Comparison of ENCODE assay signal across 8 mouse cellular contexts in genomic region chr9:15709599-15710381, GRCm38 (mm10). TPM values are rescaled to one million over a fixed set of nuclear protein-coding genes. Genes with fewer than 3 reads are reported as not detected.
DNase-seq lines count a peak whose midpoint lies in the region; ATAC-seq and TF ChIP-seq lines count a peak whose summit lies in the region.

TSS of gene Slc36a4 (plus strand) at chr9:15709738.

- H3K9ac ChIP-seq in forebrain, embryonic 11.5 days (ENCODE audit: low read length), result peak within 1 kb of the TSS; percentile 78
- H3K9ac ChIP-seq in heart, embryonic 16.5 days (ENCODE audit: low read length), result peak within 1 kb of the TSS; percentile 90
- peak within 1 kb of the TSS; percentile 40; the same call in 1 of the 2 replicates for H3K9ac ChIP-seq in liver, embryonic 14.5 days (replicated peaks)
- peak within 1 kb of the TSS; percentile 68 for H3K9ac ChIP-seq in stomach, embryonic 15.5 days

- H3K4me2 ChIP-seq in forebrain, embryonic 11.5 days (ENCODE audit: low read depth, low read length, severe bottlenecking), result peak within 1 kb of the TSS; percentile 83
- H3K4me2 ChIP-seq in heart, embryonic 16.5 days (ENCODE audit: low read depth, low read length), result peak within 1 kb of the TSS; percentile 93
- peak within 1 kb of the TSS; percentile 66 for H3K4me2 ChIP-seq in liver, embryonic 14.5 days (ENCODE audit: low read depth)
- H3K4me2 ChIP-seq in stomach, embryonic 15.5 days, result peak within 1 kb of the TSS; percentile 85

- H3K4me3 ChIP-seq in forebrain, embryonic 11.5 days (ENCODE audit: low read depth, low read length), result peak within 1 kb of the TSS; percentile 73
- H3K4me3 ChIP-seq in heart, embryonic 16.5 days (ENCODE audit: low read length), result peak within 1 kb of the TSS; percentile 85
- H3K4me3 ChIP-seq in liver, embryonic 14.5 days (ENCODE audit: insufficient read depth in 1 of 2, low read depth in 2 of 2, low read length in 2 of 2), result peak within 1 kb of the TSS; percentile 55 to 63
- peak within 1 kb of the TSS; percentile 71 for H3K4me3 ChIP-seq in stomach, embryonic 15.5 days (replicated peaks)

- DNase-seq in A20 (ENCODE audit: low read depth, low spot score), result peak; percentile 85
- peak; percentile 90 for DNase-seq in brain, adult 2 months (ENCODE audit: low read depth, low spot score)
- DNase-seq in forebrain, embryonic 11.5 days (ENCODE audit: low spot score), result peak; percentile 87
- peak; percentile 81 to 88 for DNase-seq in kidney, postnatal 36 days
- peak in 2 of 3 experiments; percentile 9 for DNase-seq in liver, embryonic 14.5 days (ENCODE audit: low read depth in 3 of 3, low spot score in 3 of 3)
- peak; percentile 79 for DNase-seq in neural tube, embryonic 10.5 days (ENCODE audit: extremely low spot score, low spot score)

- no peaks in the 10 kb centered on the region for H3K9me3 ChIP-seq in forebrain, embryonic 11.5 days (ENCODE audit: control insufficient read depth, low read length)
- no peaks in the 10 kb centered on the region for H3K9me3 ChIP-seq in heart, embryonic 16.5 days (replicated peaks; ENCODE audit: control insufficient read depth, low read length)
- H3K9me3 ChIP-seq in liver, embryonic 14.5 days (ENCODE audit: control insufficient read depth, low read length), result no peaks in the 10 kb centered on the region
- no peaks in the 10 kb centered on the region for H3K9me3 ChIP-seq in stomach, embryonic 15.5 days

- WGBS in forebrain, embryonic 11.5 days, result under 1% methylated on average over 68 of the region's 75 CpGs
- WGBS in heart, embryonic 16.5 days, result 0% methylated on average over 53 of the region's 75 CpGs
- WGBS in liver, embryonic 14.5 days (ENCODE audit: insufficient replicate concordance), result 1% methylated on average over 69 of the region's 75 CpGs
- under 1% methylated on average over 75 of the region's 75 CpGs for WGBS in stomach, embryonic 15.5 days

- TF ChIP-seq EP300 in liver, embryonic 14.5 days (IDR thresholded peaks at IDR 0.05; ENCODE audit: low read depth), result no peak

- peaks cover 4% of the 10 kb centered on the region; the same call in 1 of the 2 replicates for H3K27me3 ChIP-seq in forebrain, embryonic 11.5 days (ENCODE audit: control insufficient read depth, insufficient read depth, low read length)
- no peaks in the 10 kb centered on the region for H3K27me3 ChIP-seq in heart, embryonic 16.5 days (ENCODE audit: control insufficient read depth, insufficient read depth, low read length)
- no peaks in the 10 kb centered on the region; the same call in 1 of the 2 replicates for H3K27me3 ChIP-seq in liver, embryonic 14.5 days (ENCODE audit: control insufficient read depth, insufficient read depth, low read length)
- H3K27me3 ChIP-seq in stomach, embryonic 15.5 days (replicated peaks), result no peaks in the 10 kb centered on the region

- H3K36me3 ChIP-seq in forebrain, embryonic 11.5 days (ENCODE audit: control insufficient read depth, insufficient read depth, low read length), result no peaks in the 10 kb centered on the region
- no peaks in the 10 kb centered on the region for H3K36me3 ChIP-seq in heart, embryonic 16.5 days (ENCODE audit: control insufficient read depth, insufficient read depth)
- no peaks in the 10 kb centered on the region for H3K36me3 ChIP-seq in liver, embryonic 14.5 days (replicated peaks; ENCODE audit: control insufficient read depth, insufficient read depth, low read depth)
- H3K36me3 ChIP-seq in stomach, embryonic 15.5 days, result no peaks in the 10 kb centered on the region

- TF ChIP-seq CTCF in liver, embryonic 14.5 days (IDR thresholded peaks at IDR 0.05; ENCODE audit: low read depth), result no peak

- peak within 1 kb of the TSS; percentile 65 for H3K27ac ChIP-seq in forebrain, embryonic 11.5 days (ENCODE audit: low read depth, low read length)
- H3K27ac ChIP-seq in heart, embryonic 16.5 days (ENCODE audit: low read length), result peak within 1 kb of the TSS; percentile 86
- no peak within 1 kb of the TSS for H3K27ac ChIP-seq in liver, embryonic 14.5 days
- peak within 1 kb of the TSS; percentile 52 for H3K27ac ChIP-seq in stomach, embryonic 15.5 days

- ATAC-seq in forebrain, embryonic 11.5 days (replicated peaks; ENCODE audit: low FRiP score), result peak; percentile 92
- ATAC-seq in heart, embryonic 16.5 days (replicated peaks; ENCODE audit: extremely low read depth, insufficient read depth, low FRiP score), result peak; percentile 89
- peak; percentile 72 for ATAC-seq in liver, embryonic 14.5 days (ENCODE audit: insufficient read depth)
- ATAC-seq in stomach, embryonic 15.5 days (ENCODE audit: insufficient read depth, low FRiP score, low read depth), result peak; percentile 82

- H3K4me1 ChIP-seq in forebrain, embryonic 11.5 days (replicated peaks; ENCODE audit: control insufficient read depth, insufficient read depth, low read length), result peaks cover 5% of the 10 kb centered on the region; the same call in 1 of the 2 replicates
- H3K4me1 ChIP-seq in heart, embryonic 16.5 days (ENCODE audit: control insufficient read depth, insufficient read depth, low read length), result peaks cover 7% of the 10 kb centered on the region
- peaks cover 0 to 4% of the 10 kb centered on the region in 2 experiments; a peak in 2 of 4 replicates for H3K4me1 ChIP-seq in liver, embryonic 14.5 days (replicated peaks; ENCODE audit: control insufficient read depth in 2 of 2, insufficient read depth in 2 of 2, low read length in 1 of 2)
- no peaks in the 10 kb centered on the region for H3K4me1 ChIP-seq in stomach, embryonic 15.5 days

RNA-seq across cellular contexts. Expression of gene Slc36a4, which starts in this region (rescaled TPM):
- polyA plus RNA-seq in forebrain, embryonic 11.5 days (2014; fragmentation: Nextera tagmentation; extraction: Ambion mirVana), result 17.8 TPM in 2 replicates
- polyA plus RNA-seq in heart, embryonic 16.5 days (2015; fragmentation: Nextera tagmentation; extraction: Ambion mirVana), result 7.7 and 8.9 TPM in 2 replicates
- 0.61 and 0.66 TPM in 2 replicates for polyA plus RNA-seq in liver, embryonic 14.5 days (2012; rRNA removed)
- 1.6 and 1.8 TPM in 2 replicates for polyA plus RNA-seq in liver, embryonic 14.5 days (2014; fragmentation: Nextera tagmentation; extraction: Ambion mirVana)
- 10.0 and 10.9 TPM in 2 replicates for polyA plus RNA-seq in stomach, embryonic 15.5 days (2015; fragmentation: Nextera tagmentation; extraction: Ambion mirVana)

Comparison
In these comparisons a context has a peak if more than half of its experiments do, and no peak if none do; other contexts are left out.
1. DNase-seq: peak in every context shown above with its lines; median percentile 90 in brain, adult 2 months; 87 in forebrain, embryonic 11.5 days; 85 in A20; 84 in kidney, postnatal 36 days; 79 in neural tube, embryonic 10.5 days; 9 in liver, embryonic 14.5 days.
2. H3K9ac ChIP-seq: peak in every context shown above with its lines; median percentile 90 in heart, embryonic 16.5 days; 78 in forebrain, embryonic 11.5 days; 68 in stomach, embryonic 15.5 days; 40 in liver, embryonic 14.5 days.